Mouse (Mus musculus) MEL (cell line): ENCODE data around the gene Ppip5k2. TPM values are rescaled to one million over a fixed set of nuclear protein-coding genes. Genes with fewer than 3 reads are reported as not detected.

Experiments used
- DNase-seq: peaks from one replicate; pipeline ENCODE4 v3.0.0; 2011; ENCODE audit warnings: low read depth, low spot score
- H3K27ac ChIP-seq: 2 replicates; pipeline ENCODE4 v1.5.1; 2012; ENCODE audit warnings: low read depth, mild to moderate bottlenecking, control low read depth, low read length, moderate library complexity; ENCODE audit not compliant: control insufficient read depth
- H3K27me3 ChIP-seq, 2 experiments: fragments of 150-350 bp in 1 of 2; sonication (generic) in 1 of 2; 2 replicates each; pipeline ENCODE4 v1.6.1; 2012; ENCODE audit warnings: low read length in 2 of 2, mild to moderate bottlenecking in 2 of 2, improper control_type of control experiment in 1 of 2, moderate library complexity in 1 of 2; ENCODE audit not compliant: insufficient read depth in 2 of 2, control insufficient read depth in 1 of 2
- H3K36me3 ChIP-seq, 2 experiments: 2 replicates each; pipeline ENCODE4 v1.6.1; 2012 to 2014; ENCODE audit warnings: low read length in 2 of 2, improper control_type of control experiment in 1 of 2, inconsistent platforms in 1 of 2, mild to moderate bottlenecking in 1 of 2; ENCODE audit not compliant: insufficient read depth in 2 of 2, control insufficient read depth in 1 of 2
- H3K4me1 ChIP-seq, 2 experiments: fragments of 150-350 bp in 1 of 2; sonication (generic) in 1 of 2; 2 replicates each; pipeline ENCODE4 v1.6.1; 2012; ENCODE audit warnings: low read length in 2 of 2, improper control_type of control experiment in 1 of 2, mild to moderate bottlenecking in 1 of 2; ENCODE audit not compliant: insufficient read depth in 2 of 2, control insufficient read depth in 1 of 2
- H3K4me3 ChIP-seq, 2 experiments: fragments of 150-350 bp in 1 of 2; sonication (generic) in 1 of 2; 2 replicates each; pipeline ENCODE4 v1.5.1; 2012; ENCODE audit warnings: low read depth in 2 of 2, low read length in 2 of 2, mild to moderate bottlenecking in 2 of 2, moderate library complexity in 2 of 2, control low read depth in 1 of 2, improper control_type of control experiment in 1 of 2; ENCODE audit not compliant: control insufficient read depth in 1 of 2, insufficient read depth in 1 of 2
- H3K79me2 ChIP-seq: 2 replicates; pipeline ENCODE4 v1.6.1; 2012; ENCODE audit warnings: mild to moderate bottlenecking, low read length, moderate library complexity; ENCODE audit not compliant: control insufficient read depth, poor library complexity, insufficient read depth
- H3K9ac ChIP-seq: 2 replicates; pipeline ENCODE4 v1.6.1; 2012; ENCODE audit warnings: low read depth, mild to moderate bottlenecking, control low read depth, low read length, moderate library complexity; ENCODE audit not compliant: control insufficient read depth, poor library complexity, severe bottlenecking
- H3K9me3 ChIP-seq: fragments of 150-350 bp; sonication (generic); replicated peaks from 2 replicates; pipeline ENCODE4 v1.6.1; 2012; ENCODE audit warnings: mild to moderate bottlenecking, low read length, improper control_type of control experiment, moderate library complexity; ENCODE audit not compliant: insufficient read depth
- BHLHE40 ChIP-seq: IDR thresholded peaks from 2 replicates; pipeline ENCODE4 v1.6.1; 2012; ENCODE audit warnings: low read depth, mild to moderate bottlenecking, inconsistent platforms, low read length, improper control_type of control experiment, borderline replicate concordance
- CHD1 ChIP-seq: IDR thresholded peaks from 2 replicates; pipeline ENCODE4 v1.6.1; 2012; ENCODE audit warnings: low read depth, mild to moderate bottlenecking, inconsistent platforms, low read length, improper control_type of control experiment
- CTCF ChIP-seq, 3 experiments: IDR thresholded peaks in 2 of 3; conservative IDR thresholded peaks in 1 of 3; 2 replicates each; pipeline ENCODE4 v1.5.1; 2011 to 2012; ENCODE audit warnings: low read length in 3 of 3, low read depth in 2 of 3, mild to moderate bottlenecking in 2 of 3, improper control_type of control experiment in 1 of 3, inconsistent platforms in 1 of 3, mixed read lengths in 1 of 3, moderate library complexity in 1 of 3; ENCODE audit not compliant: control insufficient read depth in 1 of 3, insufficient read depth in 1 of 3, poor library complexity in 1 of 3, severe bottlenecking in 1 of 3
- E2F4 ChIP-seq: IDR thresholded peaks from 2 replicates; pipeline ENCODE4 v1.6.1; 2011; ENCODE audit warnings: low read depth, low read length, improper control_type of control experiment, borderline replicate concordance
- EP300 ChIP-seq, 2 experiments: IDR thresholded peaks; 2 replicates each; pipeline ENCODE4 v1.6.1; 2011; ENCODE audit warnings: improper control_type of control experiment in 2 of 2, low read length in 2 of 2, low read depth in 1 of 2, mild to moderate bottlenecking in 1 of 2
- ETS1 ChIP-seq: IDR thresholded peaks from 2 replicates; pipeline ENCODE4 v1.6.1; 2012; ENCODE audit warnings: low read depth, mild to moderate bottlenecking, inconsistent platforms, low read length, improper control_type of control experiment, moderate library complexity
- GABPA ChIP-seq: IDR thresholded peaks from 2 replicates; pipeline ENCODE4 v1.6.1; 2012; ENCODE audit warnings: low read depth, mild to moderate bottlenecking, inconsistent platforms, low read length, improper control_type of control experiment, moderate library complexity
- JUND ChIP-seq: IDR thresholded peaks from 2 replicates; pipeline ENCODE4 v1.6.1; 2011; ENCODE audit warnings: low read depth, mild to moderate bottlenecking, improper control_type of control experiment, low read length
- MAX ChIP-seq: IDR thresholded peaks from 2 replicates; pipeline ENCODE4 v1.6.1; 2011; ENCODE audit warnings: low read length, improper control_type of control experiment
- MXI1 ChIP-seq: IDR thresholded peaks from 2 replicates; pipeline ENCODE4 v1.6.1; 2011; ENCODE audit warnings: mild to moderate bottlenecking, low read depth, low read length, improper control_type of control experiment
- MYC ChIP-seq: IDR thresholded peaks from 2 replicates; pipeline ENCODE4 v1.6.1; 2011; ENCODE audit warnings: low read depth, mild to moderate bottlenecking, low read length, improper control_type of control experiment, moderate library complexity
- NELFE ChIP-seq: IDR thresholded peaks from 2 replicates; pipeline ENCODE4 v1.6.1; 2011; ENCODE audit warnings: low read depth, low read length, improper control_type of control experiment
- UBTF ChIP-seq: IDR thresholded peaks from 2 replicates; pipeline ENCODE4 v1.6.1; 2012; ENCODE audit warnings: low read depth, mild to moderate bottlenecking, inconsistent platforms, low read length, improper control_type of control experiment, moderate library complexity, borderline replicate concordance; ENCODE audit not compliant: insufficient read depth
- USF1 ChIP-seq: IDR thresholded peaks from 2 replicates; pipeline ENCODE4 v1.6.1; 2014; ENCODE audit warnings: low read depth, mild to moderate bottlenecking, inconsistent platforms, low read length, improper control_type of control experiment, moderate library complexity
- ZKSCAN1 ChIP-seq: IDR thresholded peaks from 2 replicates; pipeline ENCODE4 v1.6.1; 2012; ENCODE audit warnings: low read depth, mild to moderate bottlenecking, inconsistent platforms, low read length, improper control_type of control experiment, moderate library complexity
- ZNF384 ChIP-seq: IDR thresholded peaks from 2 replicates; pipeline ENCODE4 v1.6.1; 2012; ENCODE audit warnings: low read depth, mild to moderate bottlenecking, inconsistent platforms, low read length, improper control_type of control experiment
- polyA plus RNA-seq, 2 experiments: library from polyadenylated mRNA; stranded (reverse) in 1 of 2; unstranded in 1 of 2; fragments of >175 nt in 1 of 2; fragments of >200 nt in 1 of 2; gene quantifications; 2 replicates each; pipeline versions ENCODE4 v1.2.1 to v1.2.4; 2012; ENCODE audit warnings: low replicate concordance in 2 of 2, low read depth in 1 of 2; ENCODE audit not compliant: insufficient read length in 2 of 2, insufficient read depth in 1 of 2, missing spikeins in 1 of 2
- total RNA-seq: library from RNA; depleted of rRNA; stranded (reverse); fragments of 300-350 nt; gene quantifications from 2 replicates; pipeline ENCODE4 v1.2.3, GENCODE M21; 2012

The Ppip5k2 gene
- total and polyA plus RNA-seq, 3 experiments, result 47.2 to 651 (median 60.7) TPM

GRCm38 (mm10) chr1:97773973-97774372 is 3.8 kb upstream of the Ppip5k2 start (continued):
- TF ChIP-seq ZKSCAN1 (no peak), CTCF (IDR thresholded peaks at IDR 0.05 in 2 of 3, conservative IDR thresholded peaks at IDR 0.05 in 1 of 3; ENCODE audit: control insufficient read depth in 1 of 3, insufficient read depth in 1 of 3, low read depth in 2 of 3, low read length in 3 of 3, poor library complexity in 1 of 3, severe bottlenecking in 1 of 3) (no peak)

DNA sequence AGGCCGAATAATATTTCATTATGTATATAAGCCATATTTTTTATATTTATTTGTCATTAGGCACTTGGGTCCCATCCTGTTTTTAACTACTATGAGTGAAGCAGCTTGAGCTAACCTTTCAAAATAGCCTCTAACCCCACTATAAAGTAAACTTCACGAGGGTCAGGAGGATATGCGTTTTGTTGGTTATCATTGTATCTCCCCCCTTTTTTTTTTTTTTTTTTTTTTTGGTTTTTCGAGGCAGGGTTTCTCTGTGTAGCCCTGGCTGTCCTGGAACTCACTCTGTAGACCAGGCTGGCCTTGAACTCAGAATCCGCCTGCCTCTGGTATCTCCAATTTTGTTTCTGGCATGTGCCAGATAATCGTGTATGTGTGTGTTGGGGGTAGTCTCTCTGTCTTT is 3.2 kb upstream of the Ppip5k2 start:
- Histone ChIP-seq H3K79me2 (peaks cover 21% of the 10 kb centered on the region), H3K9ac (no peak overlapping the region), H3K4me1 (peaks cover 20 to 28% of the 10 kb centered on the region in 2 experiments), H3K36me3 (peaks cover 1 to 39% of the 10 kb centered on the region in 2 experiments; a peak in 2 of 4 replicates)
- DNase-seq, result peak; percentile 29
- 0 out of 2 replicates have a peak, but pooled peaks have one; percentile 73 for TF ChIP-seq CHD1
- TF ChIP-seq ETS1, result 0 out of 2 replicates have a peak, but pooled peaks have one; percentile 9
- TF ChIP-seq MAX, result peak; percentile 65; the same call in 1 of the 2 replicates
- peak; percentile 23; the same call in 1 of the 2 replicates for TF ChIP-seq NELFE
- TF ChIP-seq GABPA, result no peak
- TF ChIP-seq MXI1, result no peak
- TF ChIP-seq BHLHE40, result 0 out of 2 replicates have a peak, but pooled peaks have one; percentile 27
- no peak for TF ChIP-seq UBTF
- TF ChIP-seq ZNF384, result peak; percentile 69
- 0 out of 2 replicates have a peak, but pooled peaks have one; percentile 36 for TF ChIP-seq MYC
- 0 out of 2 replicates have a peak, but pooled peaks have one; percentile 30 for TF ChIP-seq ZKSCAN1
- no peak for TF ChIP-seq JUND
- TF ChIP-seq, all 39 proteins: peak for 8
- Histone ChIP-seq H3K27ac (peak overlapping the region; percentile 71), H3K9me3 (no peaks in the 10 kb centered on the region), H3K4me3 (no peak overlapping the region; a peak in 1 of 4 replicates), H3K27me3 (no peaks in the 10 kb centered on the region)

- Histone ChIP-seq H3K27me3 (no peaks in the 10 kb centered on the region), H3K9me3 (no peaks in the 10 kb centered on the region), H3K36me3 (peaks cover 0 to 49% of the 10 kb centered on the region in 2 experiments; a peak in 3 of 4 replicates), H3K9ac (peak overlapping the region; percentile 80), H3K4me1 (peaks cover 19 to 39% of the 10 kb centered on the region in 2 experiments), H3K27ac (peak overlapping the region; percentile 34), H3K79me2 (peaks cover 34% of the 10 kb centered on the region), H3K4me3 (peak overlapping the region; percentile 13 to 69)
- DNase-seq, result peak; percentile 73
- TF ChIP-seq USF1 (peak; percentile 82), CHD1 (no peak), GABPA (no peak), EP300 (IDR thresholded peaks at IDR 0.05; ENCODE audit: low read depth in 1 of 2, low read length in 2 of 2) (no peak), MYC (0 out of 2 replicates have a peak, but pooled peaks have one; percentile 67), ETS1 (peak; percentile 23; the same call in 1 of the 2 replicates), E2F4 (no peak)
Observed at GRCm38 (mm10) chr1:97771727-97772126, 1.5 kb upstream of the Ppip5k2 start.
